ENCODE assay signal across 8 mouse cellular contexts in the genomic region with DNA sequence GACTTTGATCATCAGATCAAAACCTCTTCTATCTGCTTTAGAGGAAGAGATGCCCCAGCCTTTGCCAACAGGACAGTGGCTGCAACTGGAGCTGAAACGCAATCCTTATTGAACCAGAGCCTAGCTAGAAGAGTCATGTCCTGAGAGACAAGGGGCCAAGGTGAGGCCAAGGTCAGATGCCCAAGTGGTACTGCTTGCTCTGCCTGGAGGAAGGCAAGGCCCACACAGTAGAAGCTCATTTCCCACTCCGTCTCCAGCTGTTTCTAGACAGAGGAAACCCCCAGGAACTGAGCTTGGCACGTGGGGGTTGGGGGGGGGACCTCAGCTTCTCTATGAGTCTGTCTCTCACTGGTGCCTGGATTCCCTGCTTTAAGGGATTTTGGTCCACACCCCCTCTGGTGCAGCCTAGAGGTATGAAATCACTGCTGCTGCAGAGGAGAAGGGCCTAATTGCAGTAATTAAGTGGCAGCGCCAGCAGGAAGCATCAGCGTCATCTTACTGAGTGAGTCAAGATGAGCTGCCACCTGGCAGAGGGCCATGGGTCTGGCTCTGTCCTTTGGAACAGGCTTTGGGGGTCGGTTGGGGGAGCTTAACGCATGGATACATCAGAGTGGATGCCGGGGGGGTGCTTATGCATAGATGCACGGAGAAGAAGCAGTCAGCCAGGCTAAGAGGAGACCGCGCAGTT.
A peak's percentile ranks its signal among the peaks of the same experiment; 100 is the strongest.
DNase-seq lines count a peak whose midpoint lies in the region; ATAC-seq and TF ChIP-seq lines count a peak whose summit lies in the region.

No protein-coding gene starts in this region.

- peak; percentile 63 to 82 for DNase-seq in adrenal gland, adult (ENCODE audit: inconsistent age in 2 of 2, low spot score in 1 of 2)
- no peak for DNase-seq in adrenal gland, postnatal 4 days (ENCODE audit: low spot score in 2 of 2)
- DNase-seq in lung, postnatal 10 days: peak; percentile 59
- no peak for DNase-seq in lung, postnatal 36 days
- DNase-seq in hindbrain, embryonic 14.5 days (ENCODE audit: low spot score): peak; percentile 69
- DNase-seq in right cerebral cortex, postnatal 4 days: peak; percentile 62
- no peak for DNase-seq in thymus, adult 2 months
- no peak for DNase-seq in cerebellum, adult 9-11 months

- TF ChIP-seq CTCF in thymus, adult 2 months (IDR thresholded peaks at IDR 0.05; ENCODE audit: borderline replicate concordance, control insufficient read depth, extremely low read depth, insufficient read depth, low read length, poor library complexity): no peak

- H3K27me3 ChIP-seq in hindbrain, embryonic 14.5 days (ENCODE audit: control insufficient read depth, insufficient read depth, low read length): no peaks in the 10 kb centered on the region
- H3K27me3 ChIP-seq in thymus, adult 2 months (ENCODE audit: control insufficient read depth, insufficient read depth, low read length): no peaks in the 10 kb centered on the region

- no peak overlapping the region for H3K4me2 ChIP-seq in hindbrain, embryonic 14.5 days (replicated peaks)

- peaks cover 77% of the 10 kb centered on the region for H3K4me1 ChIP-seq in hindbrain, embryonic 14.5 days (replicated peaks; ENCODE audit: control insufficient read depth, insufficient read depth, low read length)
- H3K4me1 ChIP-seq in thymus, adult 2 months (replicated peaks; ENCODE audit: control insufficient read depth, insufficient read depth, low read length): no peaks in the 10 kb centered on the region

- H3K9me3 ChIP-seq in hindbrain, embryonic 14.5 days (ENCODE audit: control insufficient read depth, low read length): no peaks in the 10 kb centered on the region

- H3K9ac ChIP-seq in hindbrain, embryonic 14.5 days: no peak overlapping the region; the same call in 1 of the 2 replicates

- no peak overlapping the region for H3K4me3 ChIP-seq in hindbrain, embryonic 14.5 days (replicated peaks; ENCODE audit: low read length)
- H3K4me3 ChIP-seq in thymus, adult 2 months (ENCODE audit: control insufficient read depth, insufficient read depth, low read length): no peak overlapping the region

- H3K27ac ChIP-seq in hindbrain, embryonic 14.5 days: peak overlapping the region; percentile 95
- H3K27ac ChIP-seq in thymus, adult 2 months (ENCODE audit: control insufficient read depth, insufficient read depth, low read length): no peak overlapping the region

- ATAC-seq in hindbrain, embryonic 14.5 days (ENCODE audit: low FRiP score): peak; percentile 10; the same call in 1 of the 2 replicates

- 0 out of 2 replicates have a peak, but pooled peaks cover 4% of the 10 kb centered on the region for H3K36me3 ChIP-seq in hindbrain, embryonic 14.5 days (replicated peaks; ENCODE audit: control insufficient read depth, insufficient read depth)
- H3K36me3 ChIP-seq in thymus, adult 2 months (ENCODE audit: control insufficient read depth, insufficient read depth, low read length): peaks cover 9% of the 10 kb centered on the region; the same call in 1 of the 2 replicates

- WGBS in hindbrain, embryonic 14.5 days: 47% methylated on average over 11 of the region's 11 CpGs
- 94% methylated on average over 11 of the region's 11 CpGs for WGBS in thymus, adult 2 months

- TF ChIP-seq POLR2A in thymus, adult 2 months (IDR thresholded peaks at IDR 0.05; ENCODE audit: control insufficient read depth, extremely low read depth, insufficient read depth, low read length, poor library complexity): no peak

Comparison
In these comparisons a context has a peak if more than half of its experiments do, and no peak if none do; other contexts are left out.
1. DNase-seq: peak in adrenal gland, adult (2 of 2), lung, postnatal 10 days (single experiment), hindbrain, embryonic 14.5 days (single experiment) and right cerebral cortex, postnatal 4 days (single experiment); none in adrenal gland, postnatal 4 days (0 of 2), lung, postnatal 36 days (single experiment), thymus, adult 2 months (single experiment) and cerebellum, adult 9-11 months (single experiment).